In genomic region chr11:52282774-52283595, GRCm38 (mm10) we compare ENCODE assay signal across 8 mouse cellular contexts. TPM values are rescaled to one million over a fixed set of nuclear protein-coding genes. Genes with fewer than 3 reads are reported as not detected.
DNase-seq lines count a peak whose midpoint lies in the region; ATAC-seq and TF ChIP-seq lines count a peak whose summit lies in the region.

Gene Tcf7, minus strand, starts transcription at chr11:52283014.

- no peak for TF ChIP-seq EP300 in heart, adult 2 months (IDR thresholded peaks at IDR 0.05; ENCODE audit: insufficient read depth, low read depth, low read length)
- TF ChIP-seq EP300 in liver, postnatal 0 days (IDR thresholded peaks at IDR 0.05; ENCODE audit: low read depth): no peak

- H3K79me2 ChIP-seq in heart, adult 2 months (replicated peaks; ENCODE audit: control insufficient read depth, insufficient read depth, low read length): no peaks in the 10 kb centered on the region

- H3K4me2 ChIP-seq in liver, postnatal 0 days (ENCODE audit: low read depth, low read length): peak within 1 kb of the TSS; percentile 93

- peak within 1 kb of the TSS; percentile 66 for H3K4me3 ChIP-seq in layer of hippocampus, adult 2 months
- H3K4me3 ChIP-seq in heart, adult 2 months: peak within 1 kb of the TSS; percentile 60
- peak within 1 kb of the TSS; percentile 58 for H3K4me3 ChIP-seq in kidney, adult 2 months (ENCODE audit: insufficient read depth, low read depth, low read length)
- H3K4me3 ChIP-seq in liver, postnatal 0 days (ENCODE audit: low read depth, low read length): peak within 1 kb of the TSS; percentile 57

- H3K27me3 ChIP-seq in heart, adult 2 months (ENCODE audit: control insufficient read depth, insufficient read depth, low read length): no peaks in the 10 kb centered on the region; the same call in 1 of the 2 replicates
- H3K27me3 ChIP-seq in kidney, adult 2 months (replicated peaks; ENCODE audit: control insufficient read depth, insufficient read depth, low read length): no peaks in the 10 kb centered on the region
- peaks cover 28% of the 10 kb centered on the region for H3K27me3 ChIP-seq in liver, postnatal 0 days (ENCODE audit: insufficient read depth, low read length)

- H3K36me3 ChIP-seq in heart, adult 2 months (ENCODE audit: control insufficient read depth, insufficient read depth, low read length): no peaks in the 10 kb centered on the region
- H3K36me3 ChIP-seq in kidney, adult 2 months (ENCODE audit: control insufficient read depth, insufficient read depth, low read length): no peaks in the 10 kb centered on the region
- no peaks in the 10 kb centered on the region for H3K36me3 ChIP-seq in liver, postnatal 0 days (replicated peaks; ENCODE audit: insufficient read depth, low read length)

- WGBS in heart, adult 2 months: 1% methylated on average over 88 of the region's 97 CpGs
- 2% methylated on average over 97 of the region's 97 CpGs for WGBS in kidney, adult 2 months
- 3% methylated on average over 72 of the region's 97 CpGs for WGBS in liver, postnatal 0 days (ENCODE audit: insufficient replicate concordance)

- H3K9ac ChIP-seq in heart, adult 2 months (ENCODE audit: low read depth, low read length): peak within 1 kb of the TSS; percentile 66
- H3K9ac ChIP-seq in liver, postnatal 0 days (replicated peaks): peak within 1 kb of the TSS; percentile 63

- TF ChIP-seq CTCF in layer of hippocampus, adult 2 months (conservative IDR thresholded peaks at IDR 0.05): no peak
- TF ChIP-seq CTCF in brain, embryonic 14.5 days (IDR thresholded peaks at IDR 0.05; ENCODE audit: borderline replicate concordance, extremely low read depth, insufficient read depth, insufficient read length): no peak
- no peak for TF ChIP-seq CTCF in heart, adult 2 months (IDR thresholded peaks at IDR 0.05)
- TF ChIP-seq CTCF in kidney, adult 2 months (conservative IDR thresholded peaks at IDR 0.05; ENCODE audit: insufficient read depth, insufficient read length, low read depth, low read length): no peak
- TF ChIP-seq CTCF in liver, postnatal 0 days (IDR thresholded peaks at IDR 0.05; ENCODE audit: low read depth): no peak

- no peaks in the 10 kb centered on the region for H3K9me3 ChIP-seq in liver, postnatal 0 days (ENCODE audit: low read length)

- peak within 1 kb of the TSS; percentile 74 for H3K27ac ChIP-seq in layer of hippocampus, adult 2 months
- no peak within 1 kb of the TSS; the same call in 1 of the 2 replicates for H3K27ac ChIP-seq in heart, adult 2 months
- no peak within 1 kb of the TSS for H3K27ac ChIP-seq in kidney, adult 2 months (ENCODE audit: insufficient read depth, low read depth, low read length)
- H3K27ac ChIP-seq in liver, postnatal 0 days (ENCODE audit: low read depth): no peak within 1 kb of the TSS

- intact Hi-C loops in heart, adult 2 months (cut with DNase I): no loop called here

- no peak for TF ChIP-seq POLR2A in brain, embryonic 14.5 days (IDR thresholded peaks at IDR 0.05; ENCODE audit: borderline replicate concordance, extremely low read depth, insufficient read depth, insufficient read length, poor library complexity, severe bottlenecking)
- no peak for TF ChIP-seq POLR2A in heart, adult 2 months (IDR thresholded peaks at IDR 0.05; ENCODE audit: insufficient read depth, low read depth, low read length)
- TF ChIP-seq POLR2A in kidney, adult 2 months (IDR thresholded peaks at IDR 0.05; ENCODE audit: low read depth, low read length): no peak

- peak in 1 of 2 experiments; percentile 38 for DNase-seq in layer of hippocampus, adult 2 months (ENCODE audit: low spot score in 2 of 2)
- no peak for DNase-seq in layer of hippocampus, adult 8-10 months (ENCODE audit: low spot score in 2 of 2)
- DNase-seq in brain, embryonic 14.5 days (ENCODE audit: low read depth): peak; percentile 64
- DNase-seq in heart, adult 2 months: peak; percentile 65 to 69
- peak; percentile 82 for DNase-seq in kidney, adult 2 months
- DNase-seq in liver, postnatal 0 days: peak; percentile 83
- DNase-seq in urinary bladder, postnatal 14 days (ENCODE audit: low spot score): peak; percentile 60

- ATAC-seq in liver, postnatal 0 days: peak; percentile 89
- no peak for ATAC-seq in neutrophil, adult 5-6 weeks (ENCODE audit: extremely low read depth, insufficient number of reproducible peaks, low FRiP score, poor library complexity, severe bottlenecking)

- H3K4me1 ChIP-seq in heart, adult 2 months (ENCODE audit: control insufficient read depth, insufficient read depth, low read length): peaks cover 7% of the 10 kb centered on the region
- no peaks in the 10 kb centered on the region; the same call in 1 of the 2 replicates for H3K4me1 ChIP-seq in kidney, adult 2 months (ENCODE audit: control insufficient read depth, insufficient read depth, low read length)
- H3K4me1 ChIP-seq in liver, postnatal 0 days (ENCODE audit: insufficient read depth): peaks cover 18% of the 10 kb centered on the region

RNA-seq across cellular contexts. Expression of gene Tcf7, which starts in this region (rescaled TPM):
- total RNA-seq in layer of hippocampus, adult 2 months (2021): 1 to 10 TPM; 2.9 TPM
- 1 to 10 TPM; 2.9 to 3.6 (median 3.2) TPM for total RNA-seq in layer of hippocampus, adult 8-10 months (2022)
- polyA plus RNA-seq in brain, embryonic 14.5 days (2012; rRNA removed): 8.2 and 10.3 TPM in 2 replicates
- total RNA-seq in heart, adult 2 months (2021): under 1 TPM; 0.73 to 0.96 TPM
- 2.3 and 3.1 TPM in 2 replicates for polyA plus RNA-seq in heart, adult 2 months (2012; rRNA removed)
- polyA plus RNA-seq in kidney, adult 2 months (2012; rRNA removed): 2.1 and 13.2 TPM in 2 replicates
- polyA plus RNA-seq in liver, postnatal 0 days (2015; fragmentation: Nextera tagmentation; extraction: Ambion mirVana): 1.4 and 1.5 TPM in 2 replicates
- 32.0 and 34.7 TPM in 2 replicates for total RNA-seq in neutrophil, adult 5-6 weeks (2017)

Comparison
In these comparisons a context has a peak if more than half of its experiments do, and no peak if none do; other contexts are left out.
1. DNase-seq: peak in brain, embryonic 14.5 days (single experiment), heart, adult 2 months (2 of 2), kidney, adult 2 months (single experiment), liver, postnatal 0 days (single experiment) and urinary bladder, postnatal 14 days (single experiment); none in layer of hippocampus, adult 8-10 months (0 of 2).
2. Peak in every context shown above with its lines, with median percentiles within 50 percentile points of each other: H3K4me3 ChIP-seq.